Mouse (Mus musculus) myocyte (in vitro differentiated cells): ENCODE results near the gene Zdhhc13.

Experiments
- E2F4 ChIP-seq: IDR thresholded peaks from one replicate; pipeline ENCODE4 v1.6.1; 2011; ENCODE audit warnings: mild to moderate bottlenecking, control low read depth, moderate library complexity; ENCODE audit not compliant: insufficient read depth
- MYOD1 ChIP-seq, 3 experiments: IDR thresholded peaks; one replicate each; pipeline ENCODE4 v1.6.1; 2011; ENCODE audit warnings: control low read depth in 2 of 3, low read depth in 2 of 3, mild to moderate bottlenecking in 2 of 3, moderate library complexity in 1 of 3; ENCODE audit not compliant: insufficient read length in 2 of 3, control insufficient read depth in 1 of 3
- POLR2A ChIP-seq: IDR thresholded peaks from one replicate; pipeline ENCODE4 v1.6.1; 2011; ENCODE audit warnings: low read depth, mild to moderate bottlenecking, control low read depth, moderate library complexity; ENCODE audit not compliant: insufficient read length
- REST ChIP-seq: IDR thresholded peaks from one replicate; pipeline ENCODE4 v1.6.1; 2011; ENCODE audit warnings: mild to moderate bottlenecking, control low read depth, moderate library complexity; ENCODE audit not compliant: insufficient read depth, insufficient read length
- SRF ChIP-seq: IDR thresholded peaks from one replicate; pipeline ENCODE4 v1.6.1; 2011; ENCODE audit warnings: low read depth; ENCODE audit not compliant: control insufficient read depth, insufficient read length

GRCm38 (mm10) chr7:48847820-48848650, 59.2 kb downstream of the Zdhhc13 start, which contains the start of gene Csrp3:
- TF ChIP-seq REST (no peak), POLR2A (peak; percentile 36), E2F4 (no peak), SRF (no peak), MYOD1 (IDR thresholded peaks at IDR 0.05; ENCODE audit: control insufficient read depth in 1 of 3, insufficient read length in 2 of 3, low read depth in 2 of 3) (no peak)
